20 mouse cellular contexts compared by ENCODE assay signal in genomic region chr5:92327929-92328328, GRCm38 (mm10). TPM values are rescaled to one million over a fixed set of nuclear protein-coding genes. Genes with fewer than 3 reads are reported as not detected.
"Had no signal": no experiment of that assay in that cellular context is flagged by ENCODE, and none has a peak within 500 bp of the region (broad histone marks: within the 10 kb centered on the region; RNA-seq: fewer than 3 reads in every experiment).

Cxcl9 (minus strand) TSS chr5:92328079.

- H3K4me3 ChIP-seq: intestine, embryonic 15.5 days; limb, embryonic 13.5 days; liver, embryonic 15.5 days; midbrain, embryonic 10.5 days; midbrain, embryonic 15.5 days had no signal

- H3K9me3 ChIP-seq: intestine, embryonic 15.5 days; limb, embryonic 13.5 days; liver, embryonic 15.5 days; midbrain, embryonic 10.5 days; midbrain, embryonic 15.5 days had no signal

- H3K36me3 ChIP-seq: intestine, embryonic 15.5 days; limb, embryonic 13.5 days; liver, embryonic 15.5 days; midbrain, embryonic 10.5 days; midbrain, embryonic 15.5 days had no signal

- ATAC-seq: intestine, embryonic 15.5 days; midbrain, embryonic 15.5 days had no signal

- H3K4me1 ChIP-seq: midbrain, embryonic 10.5 days; midbrain, embryonic 15.5 days had no signal

- H3K27ac ChIP-seq: intestine, embryonic 15.5 days; limb, embryonic 13.5 days; liver, embryonic 15.5 days; midbrain, embryonic 10.5 days; midbrain, embryonic 15.5 days had no signal

- H3K9ac ChIP-seq: intestine, embryonic 15.5 days; limb, embryonic 13.5 days; liver, embryonic 15.5 days; lung, embryonic 14.5 days; midbrain, embryonic 15.5 days had no signal

- DNase-seq: kidney, adult 18-20 months; kidney, postnatal 25 days; lung, embryonic 14.5 days; lung, postnatal 10 days; lung, postnatal 4 days; right cerebral cortex, postnatal 14 days; thymus, adult 18-20 months; thymus, postnatal 25 days had no signal

- H3K4me2 ChIP-seq: intestine, embryonic 15.5 days; limb, embryonic 13.5 days; liver, embryonic 11.5 days; liver, embryonic 15.5 days; lung, embryonic 14.5 days; midbrain, embryonic 15.5 days had no signal

- H3K27me3 ChIP-seq: intestine, embryonic 15.5 days; limb, embryonic 13.5 days; midbrain, embryonic 15.5 days had no signal

RNA-seq across cellular contexts. Expression of gene Cxcl9, which starts in this region (rescaled TPM):
- total RNA-seq: layer of hippocampus, adult 18-20 months; layer of hippocampus, postnatal 10 days; left cerebral cortex, postnatal 36 days had no signal
- polyA plus RNA-seq: intestine, embryonic 15.5 days; kidney, embryonic 16.5 days; liver, embryonic 11.5 days; liver, embryonic 15.5 days; lung, embryonic 14.5 days; midbrain, embryonic 10.5 days; midbrain, embryonic 15.5 days; neural tube, embryonic 14.5 days; stomach, embryonic 14.5 days had no signal
